Mouse (Mus musculus) liver, embryonic 14.5 days (tissue): ENCODE measurements around the gene Rasa4. TPM values are rescaled to one million over a fixed set of nuclear protein-coding genes. Genes with fewer than 3 reads are reported as not detected.
"Not testable (repeated sequence)": the region's sequence is repeated elsewhere in the genome, so short reads cannot be mapped to it uniquely, and the experiment has no call there.

Experiments
- ATAC-seq: fragments of 200-750 bp; cut with Nextera tagmentation; 2 replicates; pipeline ENCODE4 v1.8.0; 2017; ENCODE audit warnings: moderate number of reproducible peaks, mild to moderate bottlenecking, moderate library complexity; ENCODE audit not compliant: insufficient read depth
- DNase-seq, 3 experiments: peaks; one replicate each; pipeline ENCODE4 v3.0.0-alpha.2; 2012 to 2013; ENCODE audit warnings: low read depth in 3 of 3, low spot score in 3 of 3
- H3K27ac ChIP-seq: fragments of 300-500 bp; sonication (generic); 2 replicates; pipeline ENCODE4 v1.5.1; 2014; ENCODE audit warnings: moderate library complexity, mild to moderate bottlenecking, control low read depth, inconsistent platforms
- H3K27me3 ChIP-seq: fragments of 300-500 bp; sonication (generic); 2 replicates; pipeline ENCODE4 v1.6.1; 2014; ENCODE audit warnings: mild to moderate bottlenecking, low read length, moderate library complexity; ENCODE audit not compliant: control insufficient read depth, insufficient read depth
- H3K36me3 ChIP-seq: fragments of 300-500 bp; sonication (generic); replicated peaks from 2 replicates; pipeline ENCODE4 v1.6.1; 2014; ENCODE audit warnings: low read depth; ENCODE audit not compliant: control insufficient read depth, insufficient read depth
- H3K4me1 ChIP-seq, 2 experiments: fragments of 200-500 bp in 1 of 2; fragments of 300-500 bp in 1 of 2; sonication (generic) in 1 of 2; replicated peaks; 2 replicates each; pipeline ENCODE4 v1.6.1; 2012 to 2014; ENCODE audit warnings: antibody characterized with exemption in 1 of 2, inconsistent platforms in 1 of 2, low read length in 1 of 2; ENCODE audit not compliant: control insufficient read depth in 2 of 2, insufficient read depth in 2 of 2
- H3K4me2 ChIP-seq: fragments of 300-500 bp; sonication (generic); 2 replicates; pipeline ENCODE4 v1.6.1; 2014; ENCODE audit warnings: low read depth, mild to moderate bottlenecking, control low read depth, moderate library complexity
- H3K4me3 ChIP-seq, 2 experiments: fragments of 200-500 bp in 1 of 2; fragments of 300-500 bp in 1 of 2; sonication (generic) in 1 of 2; 2 replicates each; pipeline ENCODE4 v1.5.1; 2012 to 2014; ENCODE audit warnings: low read depth in 2 of 2, low read length in 2 of 2, mild to moderate bottlenecking in 2 of 2, control low read depth in 1 of 2, inconsistent platforms in 1 of 2, moderate library complexity in 1 of 2; ENCODE audit not compliant: insufficient read depth in 1 of 2
- H3K9ac ChIP-seq: fragments of 300-500 bp; sonication (generic); replicated peaks from 2 replicates; pipeline ENCODE4 v1.6.1; 2014; ENCODE audit warnings: mild to moderate bottlenecking, control low read depth, moderate library complexity
- H3K9me3 ChIP-seq: fragments of 300-500 bp; sonication (generic); 2 replicates; pipeline ENCODE4 v1.6.1; 2016; ENCODE audit warnings: low read length, mixed read lengths; ENCODE audit not compliant: control insufficient read depth
- CTCF ChIP-seq: IDR thresholded peaks from 2 replicates; pipeline ENCODE4 v1.5.1; 2016; ENCODE audit warnings: antibody characterized with exemption, low read depth, control low read depth
- EP300 ChIP-seq: IDR thresholded peaks from 2 replicates; pipeline ENCODE4 v1.6.1; 2016; ENCODE audit warnings: antibody characterized with exemption, low read depth
- WGBS: fragments of 180-500 bp; shearing (Covaris S2); extraction: QIAGEN DNeasy Blood & Tissue Kit; methylation state at CpG from one replicate; pipeline ENCODE4 v1.1.7; 2014; ENCODE audit not compliant: insufficient replicate concordance; 5-methylcytosine and 5-hydroxymethylcytosine counted together
- polyA plus RNA-seq, 2 experiments: library from polyadenylated mRNA; depleted of rRNA in 1 of 2; stranded (reverse) in 1 of 2; unstranded in 1 of 2; fragments of >200 nt; fragmentation: Nextera tagmentation in 1 of 2; extraction: Ambion mirVana in 1 of 2; gene quantifications; 2 replicates each; pipeline versions ENCODE4 v1.2.1 to v1.2.3; 2012 to 2014

The Rasa4 gene
- polyA plus RNA-seq, 2 experiments = 0.93 to 1.4 TPM

DNA sequence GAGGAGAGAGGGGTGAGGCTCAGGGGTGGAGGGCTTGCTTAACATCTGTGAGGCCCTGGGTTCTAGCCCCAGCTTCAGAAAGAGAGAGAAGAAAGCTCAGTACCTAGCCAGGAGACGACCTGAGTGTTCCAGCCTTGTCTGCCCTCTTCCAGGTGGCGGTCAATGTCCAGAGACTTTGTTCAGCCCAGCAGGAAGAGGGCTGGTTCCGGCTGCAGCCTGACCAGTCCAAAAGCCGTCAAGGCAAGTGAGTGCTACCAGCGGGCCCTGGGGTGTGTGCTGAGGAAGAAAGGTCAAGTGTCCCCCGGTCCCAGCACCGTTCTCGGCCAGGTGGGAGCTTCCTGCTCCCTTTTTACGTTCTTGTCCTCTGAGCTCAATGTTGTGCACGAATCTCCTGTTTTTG, 14.8 kb downstream of the Rasa4 start:
- peaks cover 3 to 4% of the 10 kb centered on the region in 2 experiments; a peak in 2 of 4 replicates for H3K4me1 ChIP-seq
- no peak overlapping the region for H3K9ac ChIP-seq
- H3K27ac ChIP-seq = no peak overlapping the region
- TF ChIP-seq EP300 (no peak), CTCF (no peak)
- no peaks in the 10 kb centered on the region for H3K9me3 ChIP-seq
- ATAC-seq = no peak
- 64% methylated on average over 10 of the region's 10 CpGs for WGBS
- no peak for DNase-seq
- no peak overlapping the region for H3K4me3 ChIP-seq
- H3K36me3 ChIP-seq = no peaks in the 10 kb centered on the region
- H3K27me3 ChIP-seq = no peaks in the 10 kb centered on the region
- no peak overlapping the region for H3K4me2 ChIP-seq

DNA sequence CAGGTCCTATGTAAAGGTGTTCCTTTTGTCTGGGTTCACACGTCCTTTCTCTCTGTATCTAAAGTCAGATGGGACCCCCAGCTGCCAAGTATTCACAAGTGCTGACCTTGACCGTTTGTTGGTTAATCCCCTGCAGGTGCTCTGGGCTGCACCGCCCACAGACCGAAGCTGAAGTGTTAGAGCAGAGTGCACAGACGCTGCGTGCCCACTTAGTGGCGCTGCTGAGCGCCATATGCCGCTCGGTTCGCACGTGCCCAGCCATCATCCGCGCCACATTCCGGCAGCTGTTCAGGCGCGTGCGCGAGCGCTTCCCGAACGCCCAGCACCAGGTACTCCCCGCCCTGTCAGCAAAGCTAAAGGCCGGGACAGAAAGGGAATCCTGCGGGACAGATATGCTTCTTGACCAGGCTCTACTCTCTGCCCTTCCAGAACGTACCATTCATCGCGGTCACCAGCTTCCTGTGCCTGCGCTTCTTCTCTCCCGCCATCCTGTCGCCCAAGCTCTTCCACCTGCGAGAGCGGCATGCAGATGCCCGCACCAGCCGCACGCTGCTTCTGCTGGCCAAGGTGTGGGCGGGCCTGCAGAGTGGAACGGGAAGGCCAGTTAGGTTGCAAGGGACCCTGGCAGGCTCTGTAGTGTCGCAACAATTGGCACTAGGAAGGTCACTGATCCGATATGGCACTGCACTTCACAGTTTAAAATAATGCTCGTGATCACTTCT, 18.5 kb downstream of the Rasa4 start:
- WGBS = 5% methylated on average over 41 of the region's 41 CpGs
- peak; percentile 93 for TF ChIP-seq CTCF
- no peak for TF ChIP-seq EP300

GRCm38 (mm10) chr5:136104511-136104910, 20.8 kb downstream of the Rasa4 start:
- no peak for ATAC-seq
- DNase-seq = peak in 1 of 3 experiments; percentile 33
- WGBS = 78% methylated on average over 5 of the region's 5 CpGs
- Histone ChIP-seq H3K27me3 (no peaks in the 10 kb centered on the region), H3K27ac (no peak overlapping the region), H3K36me3 (no peaks in the 10 kb centered on the region), H3K4me1 (peaks cover 3 to 7% of the 10 kb centered on the region in 2 experiments; a peak in 2 of 4 replicates), H3K4me2 (no peak overlapping the region), H3K9ac (no peak overlapping the region), H3K9me3 (no peaks in the 10 kb centered on the region), H3K4me3 (no peak overlapping the region)
- TF ChIP-seq CTCF = peak; percentile 85
- TF ChIP-seq EP300 = no peak

More for the DNA sequence above, 18.5 kb downstream of the Rasa4 start:
- Histone ChIP-seq H3K27ac (no peak overlapping the region), H3K27me3 (no peaks in the 10 kb centered on the region), H3K4me1 (peaks cover 3 to 4% of the 10 kb centered on the region in 2 experiments; a peak in 2 of 4 replicates), H3K9me3 (no peaks in the 10 kb centered on the region), H3K36me3 (no peaks in the 10 kb centered on the region), H3K4me2 (peak overlapping the region; percentile 68), H3K4me3 (peak overlapping the region; percentile 35 to 36), H3K9ac (peak overlapping the region; percentile 46)
- DNase-seq (peak; percentile 31 to 45 (median 43)), ATAC-seq (peak; percentile 71)

DNA sequence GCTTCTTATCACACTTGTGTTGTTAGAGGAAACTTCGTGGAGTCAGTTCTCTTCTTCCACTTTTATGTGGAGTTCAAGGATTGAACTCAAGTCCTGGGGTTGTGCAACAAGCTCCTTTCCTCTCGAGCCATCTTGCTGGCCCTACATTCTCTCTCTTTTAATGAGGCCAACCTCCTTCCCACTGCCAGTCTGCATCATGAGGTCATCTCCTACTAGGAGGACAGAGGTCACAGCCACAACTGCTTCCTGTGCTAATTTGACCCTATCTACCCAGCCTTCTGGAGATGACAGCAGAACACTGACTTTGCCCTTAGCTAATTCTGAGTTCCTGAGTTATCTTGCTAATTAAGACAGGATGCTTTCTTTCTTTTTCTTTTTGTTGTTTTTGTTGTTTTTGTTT, 24.8 kb downstream of the Rasa4 start:
- DNase-seq = no peak
- ATAC-seq = no peak
- 34% methylated on average over 2 of the region's 2 CpGs for WGBS

DNA sequence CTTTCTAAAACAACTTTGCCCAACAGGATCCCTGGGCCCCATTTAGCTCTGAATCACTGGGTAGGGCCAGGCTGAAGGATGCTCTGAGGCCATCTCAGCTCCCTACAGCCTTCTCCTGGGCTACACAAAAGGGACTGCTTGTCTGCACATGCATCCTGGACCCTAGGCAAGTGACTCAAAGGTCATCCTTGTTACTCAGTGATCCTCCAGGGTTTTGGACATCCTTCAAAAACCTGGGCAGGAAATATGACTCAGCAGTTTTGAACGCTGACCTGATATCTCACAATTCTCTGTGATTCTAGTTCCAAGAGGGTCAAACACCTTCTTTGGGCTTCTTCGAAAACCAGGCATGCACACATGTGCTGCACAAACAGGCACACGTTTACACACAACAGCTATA, 25.3 kb downstream of the Rasa4 start:
- ATAC-seq (no peak), DNase-seq (no peak)
- Histone ChIP-seq H3K4me3 (no peak overlapping the region), H3K27me3 (no peaks in the 10 kb centered on the region), H3K36me3 (no peaks in the 10 kb centered on the region), H3K9ac (no peak overlapping the region), H3K27ac (no peak overlapping the region), H3K4me1 (0 out of 4 replicates have a peak, but pooled peaks cover 0 to 3% of the 10 kb centered on the region in 2 experiments), H3K9me3 (no peaks in the 10 kb centered on the region), H3K4me2 (no peak overlapping the region)
- WGBS = 40% methylated on average over 3 of the region's 3 CpGs
- no peak for TF ChIP-seq EP300
- TF ChIP-seq CTCF = no peak

More for the DNA sequence above, 24.8 kb downstream of the Rasa4 start:
- Histone ChIP-seq H3K4me2 (no peak overlapping the region), H3K27me3 (no peaks in the 10 kb centered on the region), H3K4me1 (0 out of 4 replicates have a peak, but pooled peaks cover 0 to 3% of the 10 kb centered on the region in 2 experiments), H3K9me3 (no peaks in the 10 kb centered on the region), H3K4me3 (no peak overlapping the region), H3K36me3 (no peaks in the 10 kb centered on the region), H3K9ac (no peak overlapping the region), H3K27ac (no peak overlapping the region)
- TF ChIP-seq CTCF = no peak
- no peak for TF ChIP-seq EP300

GRCm38 (mm10) chr5:136113546-136113945, 29.8 kb downstream of the Rasa4 start:
- H3K4me1 ChIP-seq = peaks cover 3 to 16% of the 10 kb centered on the region in 2 experiments; a peak in 3 of 4 replicates
- not testable (repeated sequence) for H3K27me3 ChIP-seq, H3K9ac ChIP-seq, H3K4me2 ChIP-seq, H3K36me3 ChIP-seq, H3K9me3 ChIP-seq, DNase-seq, H3K27ac ChIP-seq, H3K4me3 ChIP-seq, ATAC-seq
- 35% methylated on average over 4 of the region's 4 CpGs for WGBS
